Mouse (Mus musculus) E14TG2a.4 (cell line): ENCODE measurements at regions not wholly inside any gene's neighbourhood (a gene's known extent, or its start where the extent isn't known, plus 50 kb on each side); places are given as distances from the start of the nearest gene placed in this dataset.

ENCODE experiments used
- H3K27me3 ChIP-seq: 2 replicates; pipeline ENCODE4 v1.6.1; 2014; ENCODE audit warnings: low read length, control low read depth; ENCODE audit not compliant: insufficient read depth
- H3K36me3 ChIP-seq: 2 replicates; pipeline ENCODE4 v1.6.1; 2014; ENCODE audit warnings: low read length, control low read depth; ENCODE audit not compliant: insufficient read depth
- H3K4me1 ChIP-seq: replicated peaks from 2 replicates; pipeline ENCODE4 v1.6.1; 2014; ENCODE audit warnings: low read depth, low read length, control low read depth
- H3K4me3 ChIP-seq: replicated peaks from 2 replicates; pipeline ENCODE4 v1.5.1; 2014; ENCODE audit warnings: mild to moderate bottlenecking, low read length
- H3K9me3 ChIP-seq: 2 replicates; pipeline ENCODE4 v1.6.1; 2014; ENCODE audit warnings: low read length, control low read depth
- CTCF ChIP-seq: conservative IDR thresholded peaks from 2 replicates; pipeline ENCODE4 v1.5.1; 2014; ENCODE audit warnings: low read length
- NANOG ChIP-seq: IDR thresholded peaks from 2 replicates; pipeline ENCODE4 v1.6.1; 2014; ENCODE audit warnings: borderline replicate concordance, low read length, mixed read lengths
- POU5F1 ChIP-seq: IDR thresholded peaks from 2 replicates; pipeline ENCODE4 v1.6.1; 2014; ENCODE audit warnings: low read length, borderline replicate concordance

DNA sequence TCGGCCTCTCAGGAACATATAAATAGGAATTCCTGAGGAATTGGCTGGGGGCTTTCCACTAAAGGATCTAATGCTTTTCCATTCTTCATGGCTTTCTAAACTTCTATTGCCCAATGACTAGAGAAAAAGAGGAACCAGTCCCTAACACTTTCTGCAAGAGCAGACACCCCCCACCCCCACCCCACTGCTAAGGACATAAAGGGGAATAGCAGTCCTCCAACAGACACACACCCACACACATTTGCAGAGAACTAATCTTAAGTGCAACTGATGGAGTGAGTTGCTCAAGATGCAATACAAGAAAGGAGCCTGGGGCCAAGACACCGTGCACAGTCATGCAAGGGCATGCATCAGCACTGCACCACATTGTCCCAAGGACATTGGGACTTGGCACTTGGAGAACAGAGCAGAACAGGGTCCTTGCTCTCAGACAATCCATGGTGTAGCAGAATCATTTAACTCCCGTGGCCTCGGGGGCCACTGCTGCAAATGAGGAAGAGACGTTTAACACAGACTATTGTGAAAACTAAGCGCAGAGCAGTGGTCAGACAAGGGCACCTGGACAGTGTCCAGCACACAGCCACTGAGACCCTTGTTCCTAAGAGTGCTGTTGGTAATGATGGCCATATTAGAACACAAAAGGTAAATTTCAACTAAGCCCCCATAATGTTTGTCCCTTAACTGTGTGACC is 161.1 kb downstream of the Xpnpep1 start:
- H3K36me3 ChIP-seq: no peaks in the 10 kb centered on the region
- no peaks in the 10 kb centered on the region for H3K9me3 ChIP-seq
- TF ChIP-seq CTCF (no peak), POU5F1 (no peak), NANOG (no peak)
- no peaks in the 10 kb centered on the region for H3K4me1 ChIP-seq
- no peak overlapping the region for H3K4me3 ChIP-seq
- no peaks in the 10 kb centered on the region for H3K27me3 ChIP-seq

GRCm38 (mm10) chr19:52866635-52867034 is 173.4 kb downstream of the Xpnpep1 start:
- H3K27me3 ChIP-seq: no peaks in the 10 kb centered on the region
- no peak overlapping the region for H3K4me3 ChIP-seq
- H3K4me1 ChIP-seq: no peaks in the 10 kb centered on the region
- H3K9me3 ChIP-seq: peaks cover 24% of the 10 kb centered on the region
- H3K36me3 ChIP-seq: no peaks in the 10 kb centered on the region
- TF ChIP-seq POU5F1 (no peak), NANOG (no peak), CTCF (no peak)

DNA sequence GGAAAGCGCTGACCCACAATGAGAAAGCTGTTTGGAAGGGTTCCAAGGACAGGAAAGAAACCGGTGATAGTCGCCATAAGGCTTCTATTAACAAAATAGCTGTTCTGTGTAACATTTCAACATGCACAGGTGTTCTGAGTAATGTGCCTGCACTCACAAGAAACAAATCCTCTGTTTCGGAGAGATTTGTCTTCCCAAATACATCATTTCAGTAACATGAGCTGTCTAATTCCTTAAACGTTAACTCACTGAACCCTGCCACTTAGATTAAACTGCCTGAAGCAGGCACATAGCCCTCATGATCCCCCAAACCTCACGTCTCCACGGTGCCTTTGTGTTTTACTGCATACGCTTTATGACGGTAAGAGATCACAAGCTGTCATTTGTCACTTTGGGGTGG is 178.4 kb downstream of the Xpnpep1 start:
- no peaks in the 10 kb centered on the region for H3K36me3 ChIP-seq
- H3K4me1 ChIP-seq: no peaks in the 10 kb centered on the region
- H3K9me3 ChIP-seq: peaks cover 3% of the 10 kb centered on the region; the same call in 1 of the 2 replicates
- H3K4me3 ChIP-seq: no peak overlapping the region
- H3K27me3 ChIP-seq: no peaks in the 10 kb centered on the region
- TF ChIP-seq CTCF (no peak), POU5F1 (no peak), NANOG (no peak)

DNA sequence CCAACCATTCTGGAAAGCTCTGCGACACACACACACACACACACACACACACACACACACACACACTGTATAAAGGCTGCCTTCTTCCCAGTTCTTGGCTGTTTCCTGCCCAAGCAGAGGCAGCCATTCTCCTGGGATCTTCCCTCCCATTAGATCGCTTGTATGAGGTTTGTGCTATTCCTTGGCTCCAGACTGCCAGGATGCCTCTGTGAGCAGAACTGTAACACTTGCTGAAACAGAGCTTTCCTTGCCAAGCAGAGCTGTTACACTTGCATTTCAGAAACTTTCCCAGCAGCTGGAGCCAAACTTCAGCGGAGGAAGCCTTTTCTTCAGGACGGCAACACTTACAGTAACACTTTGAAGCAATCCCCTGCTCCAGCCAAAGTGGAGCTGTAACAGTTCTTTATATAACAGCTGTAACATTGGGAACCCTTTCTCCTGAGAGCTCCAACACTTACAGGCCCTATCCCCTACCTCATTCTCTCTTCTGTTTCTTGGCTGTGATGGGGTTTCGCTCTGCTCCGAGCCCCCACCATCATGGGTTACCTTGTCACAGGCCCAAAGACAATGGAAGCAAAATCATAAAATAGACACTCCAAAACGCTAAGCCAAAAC is 185.8 kb downstream of the Xpnpep1 start:
- H3K36me3 ChIP-seq: no peaks in the 10 kb centered on the region
- TF ChIP-seq POU5F1: no peak
- no peak for TF ChIP-seq CTCF
- no peak for TF ChIP-seq NANOG

GRCm38 (mm10) chr19:52816202-52816601 is 223.8 kb downstream of the Xpnpep1 start:
- H3K9me3 ChIP-seq: peaks cover 5% of the 10 kb centered on the region; the same call in 1 of the 2 replicates
- no peaks in the 10 kb centered on the region for H3K4me1 ChIP-seq
- H3K4me3 ChIP-seq: no peak overlapping the region
- TF ChIP-seq POU5F1 (no peak), NANOG (no peak), CTCF (no peak)
- no peaks in the 10 kb centered on the region for H3K27me3 ChIP-seq
- no peaks in the 10 kb centered on the region for H3K36me3 ChIP-seq

More for the DNA sequence above, 185.8 kb downstream of the Xpnpep1 start:
- Histone ChIP-seq H3K4me1 (no peaks in the 10 kb centered on the region), H3K4me3 (no peak overlapping the region), H3K9me3 (no peaks in the 10 kb centered on the region), H3K27me3 (no peaks in the 10 kb centered on the region)

DNA sequence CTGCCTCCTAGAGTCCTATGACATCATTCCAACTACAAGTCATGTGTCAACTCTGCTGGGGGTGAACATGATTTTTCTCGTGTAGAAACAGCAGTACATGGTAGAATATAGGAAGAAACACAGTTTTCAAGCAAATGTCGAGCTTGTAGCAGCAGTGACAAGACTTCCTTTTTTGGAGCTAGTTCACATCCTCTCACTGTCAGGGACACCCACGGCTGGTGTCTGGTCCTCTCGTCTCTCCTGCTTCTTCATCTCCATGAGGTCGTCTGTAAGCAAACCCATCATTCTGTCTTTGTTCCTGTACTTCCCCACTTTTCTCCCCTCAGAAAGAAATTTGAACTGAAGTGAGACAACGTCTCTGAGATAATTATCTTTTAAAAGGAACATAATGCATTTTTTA is 228.0 kb downstream of the Xpnpep1 start:
- TF ChIP-seq NANOG (no peak), POU5F1 (no peak), CTCF (no peak)
- no peaks in the 10 kb centered on the region for H3K36me3 ChIP-seq
- no peak overlapping the region for H3K4me3 ChIP-seq
- H3K9me3 ChIP-seq: no peaks in the 10 kb centered on the region
- no peaks in the 10 kb centered on the region for H3K27me3 ChIP-seq
- H3K4me1 ChIP-seq: no peaks in the 10 kb centered on the region

DNA sequence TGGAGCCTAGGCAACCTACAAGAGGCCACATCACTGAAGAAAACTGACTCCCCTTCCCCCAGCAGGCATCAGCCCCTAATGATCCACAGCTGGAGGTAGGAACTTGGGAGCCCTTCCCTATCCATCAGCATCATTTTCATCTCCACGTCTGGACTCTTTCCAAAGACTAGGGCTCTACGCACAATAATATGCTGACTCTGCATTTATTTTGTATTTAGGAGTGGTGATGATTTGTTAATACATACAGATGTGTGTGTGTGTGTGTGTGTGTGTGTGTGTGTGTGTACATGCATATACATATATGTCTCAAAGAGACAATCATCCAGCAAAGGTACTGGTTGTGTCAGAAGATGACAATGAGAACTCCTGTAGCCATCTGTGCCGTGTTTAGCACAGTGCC is 251.2 kb downstream of the Xpnpep1 start:
- H3K36me3 ChIP-seq: no peaks in the 10 kb centered on the region
- peaks cover 9% of the 10 kb centered on the region for H3K9me3 ChIP-seq
- H3K27me3 ChIP-seq: no peaks in the 10 kb centered on the region
- no peak overlapping the region for H3K4me3 ChIP-seq
- no peaks in the 10 kb centered on the region for H3K4me1 ChIP-seq
- TF ChIP-seq CTCF (no peak), NANOG (no peak), POU5F1 (no peak)

GRCm38 (mm10) chr19:52768761-52769388 is 271.1 kb downstream of the Xpnpep1 start:
- no peak for TF ChIP-seq CTCF
- no peak for TF ChIP-seq NANOG
- TF ChIP-seq POU5F1: no peak
- Histone ChIP-seq H3K27me3 (no peaks in the 10 kb centered on the region), H3K9me3 (peaks cover 28% of the 10 kb centered on the region), H3K36me3 (no peaks in the 10 kb centered on the region), H3K4me3 (no peak overlapping the region), H3K4me1 (no peaks in the 10 kb centered on the region)

DNA sequence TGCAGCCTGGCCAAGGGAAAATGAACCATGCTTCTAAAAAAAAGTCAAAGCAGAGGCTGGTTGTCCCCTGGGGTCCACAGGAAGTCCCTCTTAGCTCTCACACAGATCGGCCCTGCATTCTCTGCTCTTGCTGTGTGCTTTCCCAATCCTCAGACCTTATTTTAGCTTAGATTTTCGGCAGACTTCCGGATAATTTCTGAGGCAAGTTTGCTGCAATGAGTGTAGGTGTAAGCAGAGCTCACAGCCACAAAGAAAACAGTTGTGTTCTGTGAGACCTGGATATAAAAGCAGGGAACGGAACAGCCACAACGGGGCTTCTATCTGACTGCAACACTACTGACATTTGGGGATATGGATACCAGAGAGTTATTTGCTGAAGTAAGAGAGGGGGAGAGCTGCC is 271.9 kb downstream of the Xpnpep1 start:
- Histone ChIP-seq H3K4me1 (no peaks in the 10 kb centered on the region), H3K9me3 (peaks cover 21% of the 10 kb centered on the region), H3K36me3 (no peaks in the 10 kb centered on the region), H3K4me3 (no peak overlapping the region), H3K27me3 (no peaks in the 10 kb centered on the region)
- no peak for TF ChIP-seq POU5F1
- no peak for TF ChIP-seq CTCF
- no peak for TF ChIP-seq NANOG
